Comparison of ENCODE assay signal across 16 mouse cellular contexts in the genomic region with DNA sequence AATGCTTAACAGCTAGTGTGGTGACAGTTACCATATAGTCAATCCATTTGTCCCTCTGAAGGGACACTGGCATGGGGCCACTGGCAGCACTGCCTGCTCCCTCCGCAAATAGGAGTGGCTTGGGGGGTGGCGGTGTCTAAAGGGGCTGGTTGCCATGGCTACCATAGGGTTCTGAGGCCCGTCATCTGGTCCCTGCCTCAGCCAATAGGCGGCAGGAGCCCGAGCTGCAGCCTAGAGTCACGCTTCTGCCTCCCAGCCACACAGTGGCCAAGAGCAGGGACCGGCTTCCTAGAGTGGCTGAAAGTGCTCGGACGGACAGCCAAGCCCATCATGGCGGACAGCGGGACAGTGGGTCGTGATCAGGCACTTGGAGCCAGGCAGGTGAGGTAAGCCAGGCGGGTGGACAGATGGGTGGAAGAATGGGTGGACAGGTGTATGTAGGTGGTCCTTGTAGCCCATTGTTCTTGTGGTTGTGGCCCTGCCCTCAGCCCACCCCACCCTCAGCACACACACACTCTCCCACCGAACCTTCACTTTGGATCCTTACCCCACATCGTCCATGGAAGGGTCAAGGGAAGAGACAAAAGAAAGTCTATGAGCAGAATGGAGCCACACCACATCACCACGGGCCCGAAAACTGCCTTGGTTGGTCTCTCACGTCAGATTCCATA. TPM values are rescaled to one million over a fixed set of nuclear protein-coding genes. Genes with fewer than 3 reads are reported as not detected.
DNase-seq lines count a peak whose midpoint lies in the region; ATAC-seq and TF ChIP-seq lines count a peak whose summit lies in the region.
"Had no signal": no experiment of that assay in that cellular context is flagged by ENCODE, and none has a peak within 500 bp of the region (broad histone marks: within the 10 kb centered on the region; RNA-seq: fewer than 3 reads in every experiment).

No protein-coding gene starts in this region.

- H3K9ac ChIP-seq in intestine, embryonic 15.5 days: no peak overlapping the region
- H3K9ac ChIP-seq in intestine, embryonic 16.5 days (ENCODE audit: low read depth, low read length): no peak overlapping the region
- H3K9ac ChIP-seq in forebrain, embryonic 14.5 days (ENCODE audit: low read length): 0 out of 2 replicates have a peak overlapping the region, but pooled peaks have one; percentile 21
- no peak overlapping the region for H3K9ac ChIP-seq in lung, postnatal 0 days (replicated peaks; ENCODE audit: low read depth)
- H3K9ac ChIP-seq: heart, embryonic 15.5 days had no signal

- WGBS in intestine, embryonic 15.5 days: 88% methylated on average over 18 of the region's 18 CpGs
- 86% methylated on average over 18 of the region's 18 CpGs for WGBS in intestine, embryonic 16.5 days
- WGBS in forebrain, embryonic 14.5 days: 75% methylated on average over 18 of the region's 18 CpGs
- 73% methylated on average over 18 of the region's 18 CpGs for WGBS in midbrain, embryonic 10.5 days
- WGBS in lung, postnatal 0 days: 85% methylated on average over 18 of the region's 18 CpGs

- H3K27ac ChIP-seq in intestine, embryonic 15.5 days: no peak overlapping the region
- no peak overlapping the region for H3K27ac ChIP-seq in intestine, embryonic 16.5 days (ENCODE audit: low read length)
- peak overlapping the region; percentile 64; the same call in 1 of the 2 replicates for H3K27ac ChIP-seq in forebrain, embryonic 14.5 days (ENCODE audit: low read depth, low read length)
- H3K27ac ChIP-seq in midbrain, embryonic 10.5 days (replicated peaks): peak overlapping the region; percentile 86
- no peak overlapping the region for H3K27ac ChIP-seq in lung, postnatal 0 days (ENCODE audit: low read length)
- H3K27ac ChIP-seq: heart, embryonic 15.5 days; macrophage had no signal

- no peaks in the 10 kb centered on the region for H3K9me3 ChIP-seq in intestine, embryonic 15.5 days
- H3K9me3 ChIP-seq in intestine, embryonic 16.5 days (ENCODE audit: control insufficient read depth, low read length): no peaks in the 10 kb centered on the region
- no peaks in the 10 kb centered on the region for H3K9me3 ChIP-seq in forebrain, embryonic 14.5 days (replicated peaks; ENCODE audit: control insufficient read depth, low read length)
- H3K9me3 ChIP-seq in midbrain, embryonic 10.5 days (replicated peaks): no peaks in the 10 kb centered on the region
- no peaks in the 10 kb centered on the region for H3K9me3 ChIP-seq in lung, postnatal 0 days (ENCODE audit: low read length)
- H3K9me3 ChIP-seq: heart, embryonic 15.5 days had no signal

- TF ChIP-seq EP300 in lung, postnatal 0 days (IDR thresholded peaks at IDR 0.05): no peak

- peaks cover 28% of the 10 kb centered on the region for H3K36me3 ChIP-seq in intestine, embryonic 15.5 days
- peaks cover 7% of the 10 kb centered on the region for H3K36me3 ChIP-seq in intestine, embryonic 16.5 days (ENCODE audit: control insufficient read depth, insufficient read depth, low read length)
- peaks cover 52% of the 10 kb centered on the region for H3K36me3 ChIP-seq in forebrain, embryonic 14.5 days (ENCODE audit: control insufficient read depth, insufficient read depth, low read length)
- H3K36me3 ChIP-seq in midbrain, embryonic 10.5 days: peaks cover 69% of the 10 kb centered on the region
- H3K36me3 ChIP-seq in lung, postnatal 0 days (ENCODE audit: insufficient read depth, low read length): peaks cover 3% of the 10 kb centered on the region

- no peaks in the 10 kb centered on the region for H3K27me3 ChIP-seq in intestine, embryonic 15.5 days (replicated peaks)
- H3K27me3 ChIP-seq in intestine, embryonic 16.5 days (replicated peaks; ENCODE audit: control insufficient read depth, insufficient read depth, low read length): no peaks in the 10 kb centered on the region
- no peaks in the 10 kb centered on the region for H3K27me3 ChIP-seq in forebrain, embryonic 14.5 days (replicated peaks; ENCODE audit: control insufficient read depth, insufficient read depth, low read length)
- H3K27me3 ChIP-seq in midbrain, embryonic 10.5 days (ENCODE audit: low read depth, poor library complexity, severe bottlenecking): peaks cover 80% of the 10 kb centered on the region
- no peaks in the 10 kb centered on the region for H3K27me3 ChIP-seq in lung, postnatal 0 days (replicated peaks; ENCODE audit: insufficient read depth, low read length)
- H3K27me3 ChIP-seq: heart, embryonic 15.5 days had no signal

- DNase-seq in forebrain, embryonic 14.5 days (ENCODE audit: low spot score): peak; percentile 54
- peak; percentile 61 for DNase-seq in midbrain, embryonic 10.5 days (ENCODE audit: low spot score)
- DNase-seq in lung, postnatal 0 days (ENCODE audit: low spot score): no peak
- DNase-seq in adrenal gland, adult 2 months: no peak
- no peak for DNase-seq in thymus, postnatal 10 days (ENCODE audit: low spot score in 2 of 2)
- no peak for DNase-seq in B cell, adult 2 months
- DNase-seq: cerebellum, adult 11 months; kidney, adult 9 months; layer of hippocampus, adult 9-11 months; liver; lung, adult 18-20 months; thymus, postnatal 4 days had no signal

- ATAC-seq in intestine, embryonic 15.5 days: 0 out of 2 replicates have a peak, but pooled peaks have one; percentile 33
- no peak for ATAC-seq in intestine, embryonic 16.5 days
- peak; percentile 70; the same call in 1 of the 2 replicates for ATAC-seq in forebrain, embryonic 14.5 days
- no peak for ATAC-seq in lung, postnatal 0 days

- no peak for TF ChIP-seq CTCF in lung, postnatal 0 days (IDR thresholded peaks at IDR 0.05)

- H3K4me2 ChIP-seq in intestine, embryonic 15.5 days (replicated peaks): no peak overlapping the region
- no peak overlapping the region for H3K4me2 ChIP-seq in intestine, embryonic 16.5 days (ENCODE audit: low read depth, low read length)
- H3K4me2 ChIP-seq in forebrain, embryonic 14.5 days (ENCODE audit: low read length): 0 out of 2 replicates have a peak overlapping the region, but pooled peaks have one; percentile 12
- H3K4me2 ChIP-seq in lung, postnatal 0 days (replicated peaks; ENCODE audit: low read depth, low read length): no peak overlapping the region
- H3K4me2 ChIP-seq: heart, embryonic 15.5 days had no signal

- no peak overlapping the region for H3K4me3 ChIP-seq in intestine, embryonic 15.5 days (replicated peaks)
- no peak overlapping the region for H3K4me3 ChIP-seq in intestine, embryonic 16.5 days (ENCODE audit: low read length)
- H3K4me3 ChIP-seq in forebrain, embryonic 14.5 days (ENCODE audit: low read depth, low read length): peak overlapping the region; percentile 8
- H3K4me3 ChIP-seq in midbrain, embryonic 10.5 days: peak overlapping the region; percentile 48
- H3K4me3 ChIP-seq in lung, postnatal 0 days (ENCODE audit: low read depth, low read length): no peak overlapping the region
- H3K4me3 ChIP-seq: heart, embryonic 15.5 days had no signal

- 0 out of 2 replicates have a peak, but pooled peaks cover 2% of the 10 kb centered on the region for H3K4me1 ChIP-seq in intestine, embryonic 15.5 days (replicated peaks)
- H3K4me1 ChIP-seq in intestine, embryonic 16.5 days (ENCODE audit: control insufficient read depth, insufficient read depth, low read length): no peaks in the 10 kb centered on the region
- no peaks in the 10 kb centered on the region for H3K4me1 ChIP-seq in forebrain, embryonic 14.5 days (ENCODE audit: control insufficient read depth, insufficient read depth, low read length)
- H3K4me1 ChIP-seq in midbrain, embryonic 10.5 days: peaks cover 35% of the 10 kb centered on the region
- H3K4me1 ChIP-seq in lung, postnatal 0 days (ENCODE audit: insufficient read depth, low read depth, low read length): no peaks in the 10 kb centered on the region
- H3K4me1 ChIP-seq: heart, embryonic 15.5 days had no signal

RNA-seq across cellular contexts. Expression of a gene that starts 7.3 kb away (rescaled TPM):
- polyA plus RNA-seq in intestine, embryonic 15.5 days (2015; fragmentation: Nextera tagmentation; extraction: Ambion mirVana): 14.2 and 17.8 TPM in 2 replicates
- 5.9 and 6.6 TPM in 2 replicates for polyA plus RNA-seq in intestine, embryonic 16.5 days (2015; fragmentation: Nextera tagmentation; extraction: Ambion mirVana)
- polyA plus RNA-seq in forebrain, embryonic 14.5 days (2014; fragmentation: Nextera tagmentation; extraction: Ambion mirVana): 10.3 and 11.0 TPM in 2 replicates
- polyA plus RNA-seq in midbrain, embryonic 10.5 days (2016; fragmentation: Nextera tagmentation; extraction: Ambion mirVana): 9.9 and 10.0 TPM in 2 replicates
- polyA plus RNA-seq in lung, postnatal 0 days (2015; fragmentation: Nextera tagmentation; extraction: Ambion mirVana): 10.2 and 10.5 TPM in 2 replicates
- 10 to 100 TPM; 38.5 to 39.3 TPM for total RNA-seq in adrenal gland, adult 2 months (2021)
- 15.1 and 17.6 TPM in 2 replicates for polyA plus RNA-seq in adrenal gland, adult 2 months (2012; rRNA removed)

RNA-seq across cellular contexts. Expression of a gene that starts 7.9 kb away (rescaled TPM):
- polyA plus RNA-seq in intestine, embryonic 15.5 days (2015; fragmentation: Nextera tagmentation; extraction: Ambion mirVana): 218 and 240 TPM in 2 replicates
- polyA plus RNA-seq in intestine, embryonic 16.5 days (2015; fragmentation: Nextera tagmentation; extraction: Ambion mirVana): 242 and 260 TPM in 2 replicates
- polyA plus RNA-seq in forebrain, embryonic 14.5 days (2014; fragmentation: Nextera tagmentation; extraction: Ambion mirVana): 242 and 250 TPM in 2 replicates
- 301 and 332 TPM in 2 replicates for polyA plus RNA-seq in midbrain, embryonic 10.5 days (2016; fragmentation: Nextera tagmentation; extraction: Ambion mirVana)
- 109 and 110 TPM in 2 replicates for polyA plus RNA-seq in lung, postnatal 0 days (2015; fragmentation: Nextera tagmentation; extraction: Ambion mirVana)
- 10 to 100 TPM; 77.7 to 87.8 TPM for total RNA-seq in adrenal gland, adult 2 months (2021)
- polyA plus RNA-seq in adrenal gland, adult 2 months (2012; rRNA removed): 78.6 and 81.4 TPM in 2 replicates

RNA-seq across cellular contexts. Expression of a gene that starts 18.1 kb away (rescaled TPM):
- 8.7 and 10.9 TPM in 2 replicates for polyA plus RNA-seq in intestine, embryonic 15.5 days (2015; fragmentation: Nextera tagmentation; extraction: Ambion mirVana)
- 12.1 and 15.1 TPM in 2 replicates for polyA plus RNA-seq in intestine, embryonic 16.5 days (2015; fragmentation: Nextera tagmentation; extraction: Ambion mirVana)
- 1.5 and 1.9 TPM in 2 replicates for polyA plus RNA-seq in forebrain, embryonic 14.5 days (2014; fragmentation: Nextera tagmentation; extraction: Ambion mirVana)
- 1.6 and 2.0 TPM in 2 replicates for polyA plus RNA-seq in midbrain, embryonic 10.5 days (2016; fragmentation: Nextera tagmentation; extraction: Ambion mirVana)
- polyA plus RNA-seq in lung, postnatal 0 days (2015; fragmentation: Nextera tagmentation; extraction: Ambion mirVana): 7.9 and 9.1 TPM in 2 replicates
- 1 to 10 TPM; 7.8 to 8.4 TPM for total RNA-seq in adrenal gland, adult 2 months (2021)
- polyA plus RNA-seq in adrenal gland, adult 2 months (2012; rRNA removed): 25.4 and 26.9 TPM in 2 replicates

RNA-seq across cellular contexts. Expression of a gene that starts 35.8 kb away (rescaled TPM):
- polyA plus RNA-seq in intestine, embryonic 15.5 days (2015; fragmentation: Nextera tagmentation; extraction: Ambion mirVana): 96.7 and 107 TPM in 2 replicates
- polyA plus RNA-seq in intestine, embryonic 16.5 days (2015; fragmentation: Nextera tagmentation; extraction: Ambion mirVana): 92.1 and 97.1 TPM in 2 replicates
- polyA plus RNA-seq in forebrain, embryonic 14.5 days (2014; fragmentation: Nextera tagmentation; extraction: Ambion mirVana): 31.3 and 40.0 TPM in 2 replicates
- polyA plus RNA-seq in midbrain, embryonic 10.5 days (2016; fragmentation: Nextera tagmentation; extraction: Ambion mirVana): 87.4 and 106 TPM in 2 replicates
- polyA plus RNA-seq in lung, postnatal 0 days (2015; fragmentation: Nextera tagmentation; extraction: Ambion mirVana): 8.5 and 9.2 TPM in 2 replicates
- total RNA-seq in adrenal gland, adult 2 months (2021): 1 to 10 TPM; 2.5 to 5.1 TPM
- 19.4 and 23.9 TPM in 2 replicates for polyA plus RNA-seq in adrenal gland, adult 2 months (2012; rRNA removed)

RNA-seq across cellular contexts. Expression of a gene that starts 41.1 kb away (rescaled TPM):
- 39.4 and 42.7 TPM in 2 replicates for polyA plus RNA-seq in intestine, embryonic 15.5 days (2015; fragmentation: Nextera tagmentation; extraction: Ambion mirVana)
- 49.6 and 51.5 TPM in 2 replicates for polyA plus RNA-seq in intestine, embryonic 16.5 days (2015; fragmentation: Nextera tagmentation; extraction: Ambion mirVana)
- 13.6 and 14.4 TPM in 2 replicates for polyA plus RNA-seq in forebrain, embryonic 14.5 days (2014; fragmentation: Nextera tagmentation; extraction: Ambion mirVana)
- polyA plus RNA-seq in midbrain, embryonic 10.5 days (2016; fragmentation: Nextera tagmentation; extraction: Ambion mirVana): 27.8 and 28.2 TPM in 2 replicates
- polyA plus RNA-seq in lung, postnatal 0 days (2015; fragmentation: Nextera tagmentation; extraction: Ambion mirVana): 18.7 and 23.8 TPM in 2 replicates
- 10 to 100 TPM; 24.2 to 25.2 TPM for total RNA-seq in adrenal gland, adult 2 months (2021)
- 8.5 and 10.2 TPM in 2 replicates for polyA plus RNA-seq in adrenal gland, adult 2 months (2012; rRNA removed)

Comparison
In these comparisons a context has a peak if more than half of its experiments do, and no peak if none do; other contexts are left out.
1. ATAC-seq: peak in intestine, embryonic 15.5 days (single experiment) and forebrain, embryonic 14.5 days (single experiment); none in intestine, embryonic 16.5 days (single experiment) and lung, postnatal 0 days (single experiment).
2. H3K27ac ChIP-seq: peak in forebrain, embryonic 14.5 days (single experiment) and midbrain, embryonic 10.5 days (single experiment); none in intestine, embryonic 15.5 days (single experiment), intestine, embryonic 16.5 days (single experiment) and lung, postnatal 0 days (single experiment).
3. H3K4me3 ChIP-seq: peak in forebrain, embryonic 14.5 days (single experiment) and midbrain, embryonic 10.5 days (single experiment); none in intestine, embryonic 15.5 days (single experiment), intestine, embryonic 16.5 days (single experiment) and lung, postnatal 0 days (single experiment).
4. DNase-seq: peak in forebrain, embryonic 14.5 days (single experiment) and midbrain, embryonic 10.5 days (single experiment); none in lung, postnatal 0 days (single experiment), adrenal gland, adult 2 months (single experiment), thymus, postnatal 10 days (0 of 2) and B cell, adult 2 months (0 of 2).